Mouse (Mus musculus) brain, embryonic 14.5 days (tissue): ENCODE results near the gene Gpm6b. TPM values are rescaled to one million over a fixed set of nuclear protein-coding genes. Genes with fewer than 3 reads are reported as not detected.
A peak's percentile ranks its signal among the peaks of the same experiment; 100 is the strongest.

ENCODE experiments used
- DNase-seq: peaks from one replicate; pipeline ENCODE4 v3.0.0-alpha.2; 2011; ENCODE audit warnings: low read depth
- CTCF ChIP-seq: fragments of 200-500 bp; IDR thresholded peaks from 2 replicates; pipeline ENCODE4 v1.5.1; 2012; ENCODE audit warnings: inconsistent platforms, mild to moderate bottlenecking, moderate library complexity, borderline replicate concordance; ENCODE audit not compliant: insufficient read depth, insufficient read length; ENCODE audit errors: extremely low read depth
- POLR2A ChIP-seq: fragments of 200-500 bp; IDR thresholded peaks from 2 replicates; pipeline ENCODE4 v1.6.1; 2012; ENCODE audit warnings: mild to moderate bottlenecking, inconsistent platforms, borderline replicate concordance; ENCODE audit not compliant: poor library complexity, insufficient read depth, insufficient read length, severe bottlenecking; ENCODE audit errors: extremely low read depth
- polyA plus RNA-seq: library from polyadenylated mRNA; depleted of rRNA; stranded (reverse); fragments of >200 nt; gene quantifications from 2 replicates; pipeline ENCODE4 v1.2.3, GENCODE M21; 2012; rRNA removed

The Gpm6b gene
- 198 and 228 TPM in 2 replicates for polyA plus RNA-seq

GRCm38 (mm10) chrX:166238831-166239460 lies at the start of gene Gpm6b:
Gene Gpm6b (plus strand): TSS chrX:166238911.
- TF ChIP-seq POLR2A (0 out of 2 replicates have a peak, but pooled peaks have one; percentile 16), CTCF (no peak)
- peak; percentile 75 for DNase-seq

- TF ChIP-seq CTCF (no peak), POLR2A (no peak)
- no peak for DNase-seq
Measured at GRCm38 (mm10) chrX:166196327-166196726, 42.4 kb upstream of the Gpm6b start.

- DNase-seq = no peak
- TF ChIP-seq POLR2A (no peak), CTCF (no peak)
Measured at GRCm38 (mm10) chrX:166198266-166198665, 40.4 kb upstream of the Gpm6b start.

GRCm38 (mm10) chrX:166199812-166200211 lies 38.9 kb upstream of the Gpm6b start:
- no peak for TF ChIP-seq CTCF
- DNase-seq = no peak

GRCm38 (mm10) chrX:166214576-166214975 lies 24.1 kb upstream of the Gpm6b start:
- TF ChIP-seq POLR2A = no peak
- no peak for TF ChIP-seq CTCF
- DNase-seq = peak; percentile 9

GRCm38 (mm10) chrX:166216248-166216647 lies 22.5 kb upstream of the Gpm6b start:
- no peak for TF ChIP-seq CTCF
- TF ChIP-seq POLR2A = no peak

GRCm38 (mm10) chrX:166216720-166217119 lies 22.0 kb upstream of the Gpm6b start:
- no peak for DNase-seq
- TF ChIP-seq POLR2A (no peak), CTCF (no peak)

More at GRCm38 (mm10) chrX:166216248-166216647, 22.5 kb upstream of the Gpm6b start:
- no peak for DNase-seq

GRCm38 (mm10) chrX:166219331-166219730 lies 19.4 kb upstream of the Gpm6b start:
- no peak for DNase-seq
- TF ChIP-seq CTCF = no peak
- TF ChIP-seq POLR2A = no peak

GRCm38 (mm10) chrX:166226856-166227255 lies 11.9 kb upstream of the Gpm6b start:
- no peak for TF ChIP-seq POLR2A
- TF ChIP-seq CTCF = no peak

GRCm38 (mm10) chrX:166229750-166230149 lies 9.0 kb upstream of the Gpm6b start:
- no peak for TF ChIP-seq CTCF
- no peak for TF ChIP-seq POLR2A

More at GRCm38 (mm10) chrX:166226856-166227255, 11.9 kb upstream of the Gpm6b start:
- no peak for DNase-seq

GRCm38 (mm10) chrX:166230515-166231267 lies 8.0 kb upstream of the Gpm6b start:
- no peak for TF ChIP-seq POLR2A
- no peak for TF ChIP-seq CTCF
- DNase-seq = no peak

More at GRCm38 (mm10) chrX:166229750-166230149, 9.0 kb upstream of the Gpm6b start:
- DNase-seq = no peak

GRCm38 (mm10) chrX:166236131-166236530 lies 2.6 kb upstream of the Gpm6b start:
- no peak for DNase-seq
- TF ChIP-seq CTCF (no peak), POLR2A (no peak)

- no peak for TF ChIP-seq CTCF
- TF ChIP-seq POLR2A = no peak
- peak; percentile 30 for DNase-seq
Measured at GRCm38 (mm10) chrX:166239520-166239919, 809 bp downstream of the Gpm6b start.

GRCm38 (mm10) chrX:166240751-166241150 lies 2.0 kb downstream of the Gpm6b start:
- DNase-seq = peak; percentile 84
- TF ChIP-seq CTCF (no peak), POLR2A (no peak)

GRCm38 (mm10) chrX:166243261-166243885 lies 4.7 kb downstream of the Gpm6b start:
- peak; percentile 25 for DNase-seq

More at GRCm38 (mm10) chrX:166243261-166243885, 4.7 kb downstream of the Gpm6b start:
- no peak for TF ChIP-seq POLR2A
- TF ChIP-seq CTCF = no peak
